Mouse (Mus musculus): ENCODE results near the gene Hmga1b. TPM values are rescaled to one million over a fixed set of nuclear protein-coding genes. Genes with fewer than 3 reads are reported as not detected.
"Not testable (repeated sequence)": the region's sequence is repeated elsewhere in the genome, so short reads cannot be mapped to it uniquely, and the experiment has no call there.

The Hmga1b gene
- total RNA-seq, 2 experiments from 2014 or later, result 12.4 to 14.6 TPM

DNA sequence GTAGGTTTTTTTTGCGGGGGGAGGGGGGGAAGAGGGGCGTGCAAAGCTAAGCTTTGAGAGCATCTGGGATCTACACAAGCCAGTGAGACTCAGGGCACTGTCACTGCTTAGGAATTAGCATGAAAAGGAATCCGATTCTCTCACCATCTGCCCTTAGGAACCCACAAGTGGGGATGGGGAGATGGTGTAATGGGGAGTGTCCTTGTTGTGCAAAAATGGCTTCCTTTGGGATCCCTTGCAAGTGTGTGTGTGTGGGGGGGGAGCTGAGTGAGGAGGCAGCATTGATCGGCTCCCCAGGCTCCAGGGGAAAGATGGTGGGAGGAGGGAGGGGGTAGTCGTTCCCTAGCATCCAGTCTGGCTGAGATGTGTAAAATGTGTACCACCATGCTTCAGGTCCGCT, 14.5 kb downstream of the Hmga1b start:
- DNase-seq, result no peak
- intact Hi-C loops (cut with DNase I; ENCODE audit: low total_unique reads), result no loop called here

DNA sequence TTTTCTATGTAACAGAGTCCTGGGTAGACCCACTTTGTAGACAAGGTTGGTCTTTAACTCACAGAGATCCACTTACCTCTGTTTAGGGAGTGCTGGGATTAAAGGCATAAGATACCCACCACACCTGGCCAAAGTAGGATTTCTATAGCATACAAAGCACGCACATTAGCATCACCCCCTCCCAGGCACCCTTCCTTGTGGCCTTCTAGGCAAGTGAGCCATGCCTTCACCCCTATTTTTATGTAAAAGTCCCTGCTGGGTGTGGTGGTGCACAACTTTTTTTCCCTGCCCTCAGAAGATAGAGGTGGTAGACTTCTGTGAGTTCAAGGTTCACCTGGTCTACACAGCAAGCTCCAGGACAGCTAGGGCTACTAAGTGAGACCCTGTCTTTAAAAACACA, 17.3 kb downstream of the Hmga1b start:
- DNase-seq, result no peak
- intact Hi-C loops (cut with DNase I; ENCODE audit: low total_unique reads), result loop anchor here (2.0 kb wide), 1 partner anchor 61 kb away; no protein-coding TSS in a partner anchor

DNA sequence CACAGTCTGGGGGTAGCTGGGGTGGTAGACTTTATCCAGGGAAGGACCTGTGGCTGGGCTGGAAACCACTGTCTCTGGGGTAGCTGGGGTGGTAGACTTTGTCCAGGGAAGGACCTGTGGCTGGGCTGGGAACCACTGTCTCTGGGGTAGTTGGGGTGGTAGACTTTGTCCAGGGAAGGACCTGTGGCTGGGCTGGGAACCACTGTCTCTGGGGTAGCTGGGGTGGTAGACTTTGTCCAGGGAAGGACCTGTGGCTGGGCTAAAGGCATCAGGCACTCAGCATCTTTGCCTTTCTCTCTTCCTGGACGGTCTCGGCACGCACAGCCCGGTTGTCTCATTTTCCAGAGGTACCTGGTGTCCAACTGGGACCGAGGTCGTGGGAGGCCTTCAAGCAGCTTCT, 18.8 kb downstream of the Hmga1b start:
- intact Hi-C loops (cut with DNase I; ENCODE audit: low total_unique reads), result loop anchor here (2.0 kb wide), 1 partner anchor 63 kb away; no protein-coding TSS in a partner anchor
- DNase-seq, result not testable (repeated sequence)

GRCm38 (mm10) chr11:120783426-120784063, 21.0 kb downstream of the Hmga1b start:
- DNase-seq, result no peak
- intact Hi-C loops (cut with DNase I; ENCODE audit: low total_unique reads), result no loop called here

GRCm38 (mm10) chr11:120784064-120784791, 21.6 kb downstream of the Hmga1b start, which contains the start of the genes Rfng and Gps1:
Gene Rfng, minus strand, starts transcription at chr11:120784207.
Gene Gps1, plus strand, starts transcription at chr11:120784272.
- DNase-seq, result peak; percentile 83
- intact Hi-C loops (cut with DNase I; ENCODE audit: low total_unique reads), result no loop called here

GRCm38 (mm10) chr11:120785145-120785544, 22.6 kb downstream of the Hmga1b start:
- DNase-seq, result no peak

DNA sequence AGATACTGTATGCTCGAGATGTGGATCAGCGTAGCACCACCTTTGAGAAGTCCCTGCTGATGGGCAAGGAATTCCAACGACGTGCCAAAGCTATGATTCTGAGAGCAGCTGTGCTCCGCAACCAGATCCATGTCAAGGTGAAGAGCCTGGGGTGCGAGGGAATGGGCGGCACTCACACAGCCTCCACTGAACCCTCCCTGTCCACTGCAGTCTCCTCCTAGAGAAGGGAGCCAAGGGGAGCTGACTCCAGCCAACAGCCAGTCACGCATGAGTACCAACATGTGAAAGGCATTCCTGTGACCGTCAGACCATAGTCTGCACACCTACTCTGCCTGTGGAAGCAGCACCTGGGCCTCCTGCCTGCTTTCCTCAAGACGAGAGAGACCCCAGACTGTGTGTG, 25.9 kb downstream of the Hmga1b start:
- intact Hi-C loops (cut with DNase I; ENCODE audit: low total_unique reads); DNase-seq: not testable (repeated sequence)

More at GRCm38 (mm10) chr11:120785145-120785544, 22.6 kb downstream of the Hmga1b start:
- intact Hi-C loops (cut with DNase I; ENCODE audit: low total_unique reads), result no loop called here

- intact Hi-C loops (cut with DNase I; ENCODE audit: low total_unique reads), result no loop called here
- DNase-seq, result no peak
Observed at GRCm38 (mm10) chr11:120789355-120789754, 26.8 kb downstream of the Hmga1b start.

DNA sequence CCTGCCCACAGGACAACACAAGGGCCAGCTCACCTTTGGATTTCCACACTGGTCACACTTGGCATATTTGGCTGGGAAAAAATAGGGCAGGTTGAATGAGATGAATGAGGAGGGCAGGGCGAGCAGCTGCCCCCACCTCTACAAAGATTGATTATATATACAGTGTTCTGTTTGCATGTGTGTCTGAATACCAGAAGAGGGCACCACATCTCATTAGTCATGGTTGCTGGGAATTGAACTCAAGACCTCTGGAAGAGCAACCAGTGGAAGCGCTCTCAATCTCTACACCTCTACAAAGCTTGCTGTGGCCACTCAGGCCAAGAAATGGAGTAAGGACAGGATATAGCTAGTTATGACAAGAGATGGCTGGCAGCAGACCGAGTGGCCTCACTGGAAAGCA, 27.2 kb downstream of the Hmga1b start:
- DNase-seq, result no peak
- intact Hi-C loops (cut with DNase I; ENCODE audit: low total_unique reads), result no loop called here

DNA sequence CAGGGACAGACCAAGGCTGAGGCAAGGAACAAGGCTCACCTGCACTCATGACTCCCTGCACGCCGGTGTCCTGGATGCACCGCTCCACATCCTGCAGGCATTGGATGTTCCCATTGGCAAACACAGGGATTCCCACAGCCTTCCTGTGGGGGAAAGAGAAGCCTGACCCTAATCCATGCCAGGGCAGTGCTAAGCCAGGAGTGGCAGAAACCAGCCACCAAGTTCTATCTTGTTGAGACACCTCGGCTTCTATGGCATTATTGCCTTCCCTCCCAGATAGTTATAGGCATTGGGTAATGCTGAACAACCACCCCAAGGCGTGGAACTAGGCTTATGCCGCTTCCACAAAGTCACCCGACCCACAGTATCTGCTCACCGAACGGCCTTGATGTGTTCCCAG, 30.1 kb downstream of the Hmga1b start:
- DNase-seq, result no peak
- intact Hi-C loops (cut with DNase I; ENCODE audit: low total_unique reads), result no loop called here

DNA sequence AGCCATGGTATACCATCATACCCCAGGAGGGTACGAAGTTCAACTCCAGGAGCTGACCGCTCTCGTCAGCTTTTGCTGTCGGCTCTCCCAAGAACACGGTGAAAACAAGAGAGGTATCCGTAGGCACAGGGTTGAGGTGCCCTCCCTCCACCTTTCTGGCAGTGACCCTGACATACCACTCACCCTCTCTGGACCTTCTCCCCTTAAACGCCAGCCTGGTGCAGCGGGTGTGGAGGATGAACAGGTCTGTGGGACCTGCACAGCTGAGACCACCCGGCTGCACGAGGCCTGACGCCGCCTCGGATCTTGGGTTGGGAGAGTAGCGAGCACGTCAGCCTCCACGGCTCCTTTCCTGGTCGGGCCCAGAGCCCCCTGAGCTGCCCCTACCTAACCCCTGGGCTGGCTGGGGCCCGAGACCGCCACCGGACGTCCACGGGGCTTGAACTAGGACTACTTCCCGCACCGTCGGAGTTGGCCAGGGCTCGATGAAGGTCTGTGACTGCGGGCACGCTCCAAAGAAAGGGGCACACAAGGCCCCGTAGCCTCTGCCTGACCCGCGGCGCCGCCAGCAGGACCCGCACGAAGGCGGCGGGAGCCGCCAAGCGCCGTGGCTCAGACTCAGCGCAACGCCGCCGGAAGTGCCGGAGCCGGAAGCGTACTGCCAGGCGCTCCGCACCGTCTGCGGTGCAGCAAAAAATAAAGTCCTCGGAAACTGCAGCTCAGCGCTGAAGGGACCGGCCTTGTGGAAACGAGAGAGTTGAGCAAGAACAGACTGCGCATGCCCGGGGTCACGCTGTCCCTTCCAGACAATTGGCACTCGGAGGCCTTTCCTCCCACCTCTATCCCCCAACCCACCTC, 33.4 kb downstream of the Hmga1b start, which contains the start of gene Dus1l:
TSS of gene Dus1l (minus strand) at position 648 of the 858 bp plus-strand sequence.
- intact Hi-C loops (cut with DNase I; ENCODE audit: low total_unique reads), result no loop called here
- peak; percentile 95 for DNase-seq

GRCm38 (mm10) chr11:120796614-120796946, 34.0 kb downstream of the Hmga1b start:
- intact Hi-C loops (cut with DNase I; ENCODE audit: low total_unique reads), result no loop called here

DNA sequence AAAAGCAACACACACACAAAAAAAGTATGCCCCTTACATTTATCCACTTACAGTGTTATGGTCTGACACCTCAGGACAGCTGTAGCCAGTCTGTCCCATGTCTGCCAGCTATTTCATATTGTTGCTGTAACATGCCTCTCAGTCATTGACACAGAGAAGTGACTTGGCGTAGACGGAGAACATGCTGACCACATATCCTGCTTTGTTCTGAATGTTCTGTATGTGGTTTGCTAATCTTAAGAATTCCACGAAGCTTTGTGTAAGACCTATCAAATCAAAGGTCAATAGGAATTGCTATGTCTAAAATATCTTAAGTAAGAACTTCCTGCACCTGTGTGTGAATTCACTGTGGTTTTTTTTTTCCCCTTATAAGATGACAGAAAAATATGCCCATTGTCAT, 35.6 kb downstream of the Hmga1b start:
- no peak for DNase-seq
- intact Hi-C loops (cut with DNase I; ENCODE audit: low total_unique reads), result no loop called here

More at GRCm38 (mm10) chr11:120796614-120796946, 34.0 kb downstream of the Hmga1b start:
- no peak for DNase-seq

GRCm38 (mm10) chr11:120799316-120799890, 36.8 kb downstream of the Hmga1b start:
- no peak for DNase-seq
- intact Hi-C loops (cut with DNase I; ENCODE audit: low total_unique reads), result no loop called here

DNA sequence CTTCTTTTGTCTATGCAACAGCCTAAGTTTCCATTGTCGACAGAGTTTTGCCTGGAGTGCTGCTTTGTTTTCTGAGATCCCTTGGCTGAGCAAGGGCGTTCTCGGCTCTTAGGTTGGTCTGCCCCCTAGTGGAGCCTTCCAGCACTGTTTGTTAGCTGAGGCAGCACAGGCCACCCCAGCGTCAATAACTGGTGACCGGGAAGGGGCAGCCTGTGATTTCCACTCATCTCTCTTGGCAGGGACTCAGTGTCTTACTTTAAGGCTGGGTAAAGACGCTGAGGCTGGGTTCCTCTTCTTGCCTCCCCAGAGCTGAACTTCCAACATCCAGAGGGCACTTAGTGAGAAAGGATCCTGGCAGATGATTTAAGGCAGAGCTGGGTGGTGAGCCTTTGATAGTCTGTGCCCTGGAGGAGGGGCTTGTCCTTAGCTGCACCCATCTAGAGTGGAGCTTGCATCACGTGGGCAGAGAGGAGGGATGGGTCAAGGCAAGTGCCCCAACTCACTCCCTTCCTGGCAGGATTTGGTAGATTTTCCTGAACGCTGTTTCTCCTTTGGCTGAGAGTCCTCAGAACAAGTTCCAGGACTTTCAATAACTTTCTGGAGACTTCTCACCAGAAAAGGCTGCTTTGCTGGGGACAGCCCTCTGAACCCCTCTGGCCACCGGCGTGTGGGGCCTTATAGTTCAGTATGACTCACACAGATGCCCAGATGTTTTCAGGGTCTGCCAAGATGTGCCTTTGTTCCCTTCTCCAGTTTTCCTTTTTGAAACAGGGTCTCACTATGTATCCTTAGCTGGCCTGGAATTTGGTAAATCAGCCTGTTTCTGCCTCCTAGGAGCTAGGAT, 37.7 kb downstream of the Hmga1b start:
- DNase-seq, result peak; percentile 91
- intact Hi-C loops (cut with DNase I; ENCODE audit: low total_unique reads), result no loop called here

GRCm38 (mm10) chr11:120804274-120804673, 41.7 kb downstream of the Hmga1b start:
- DNase-seq, result no peak
- intact Hi-C loops (cut with DNase I; ENCODE audit: low total_unique reads), result no loop called here

- intact Hi-C loops (cut with DNase I; ENCODE audit: low total_unique reads), result no loop called here
- DNase-seq, result no peak
Observed at GRCm38 (mm10) chr11:120804769-120805168, 42.2 kb downstream of the Hmga1b start.

DNA sequence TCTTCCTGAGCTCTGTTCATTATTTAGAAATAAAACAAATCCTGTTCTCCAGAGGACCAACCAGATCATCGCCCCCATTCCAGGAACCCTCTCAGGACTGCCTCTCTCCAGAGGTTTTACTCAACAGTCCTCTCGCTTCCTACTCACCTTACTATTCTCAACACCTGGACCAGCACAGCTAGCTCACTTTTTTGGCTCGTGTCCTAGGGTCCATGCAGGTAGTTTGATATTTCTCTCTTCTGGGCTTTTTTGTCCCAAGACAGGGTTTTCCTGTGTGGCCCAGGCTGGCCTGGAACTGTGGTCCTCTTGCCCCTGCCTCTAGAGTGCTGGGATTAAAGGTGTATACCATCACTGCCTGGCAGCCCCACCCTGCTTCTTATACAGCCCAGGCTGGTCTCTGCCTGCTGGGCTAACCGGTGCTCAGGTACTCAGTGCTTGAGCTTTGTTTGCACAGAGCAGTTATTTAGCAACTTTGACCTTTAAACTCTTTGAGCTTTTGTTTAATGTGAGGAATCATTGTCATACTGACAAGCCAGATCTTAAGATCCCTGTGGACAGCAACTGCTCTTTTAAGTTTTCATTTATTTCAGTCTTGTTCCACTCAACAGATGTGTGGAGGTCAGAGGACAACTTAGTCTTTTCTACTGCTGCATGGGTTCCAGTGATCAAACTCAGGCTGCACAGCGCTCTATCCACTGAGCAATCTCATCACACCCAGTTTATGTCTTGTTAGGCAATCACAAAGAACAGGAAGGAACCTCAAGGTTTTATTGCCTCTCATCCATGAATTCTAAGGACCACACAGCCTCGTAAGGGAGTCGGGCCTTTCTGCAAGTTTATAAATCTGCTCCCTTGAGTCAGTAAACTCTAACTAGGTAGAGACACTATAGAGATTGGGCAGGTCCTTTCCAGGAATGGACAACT, 43.0 kb downstream of the Hmga1b start:
- DNase-seq, result no peak
- intact Hi-C loops (cut with DNase I; ENCODE audit: low total_unique reads), result no loop called here

Measured in gastrocnemius, postnatal 14 days (tissue).